8 mouse cellular contexts compared by ENCODE assay signal in the genomic region with DNA sequence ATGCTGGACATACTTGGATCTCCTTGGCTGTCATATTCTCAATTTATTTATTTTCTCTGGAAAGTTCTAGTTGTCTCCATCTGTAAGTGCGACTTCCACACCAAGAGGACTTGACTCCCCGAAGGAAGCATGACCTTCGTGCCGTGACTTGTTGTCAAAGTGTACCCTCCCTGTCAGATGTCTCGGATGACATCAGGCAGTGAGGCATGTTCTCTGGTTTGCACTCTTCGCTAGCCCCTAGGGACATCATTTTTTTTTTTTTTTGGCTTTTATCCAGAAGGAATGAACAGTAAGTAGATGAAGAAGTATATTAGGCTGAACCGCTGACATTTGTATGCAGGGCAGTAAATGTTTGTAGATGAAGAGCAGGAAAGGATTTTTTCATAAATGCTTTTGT.
DNase-seq lines count a peak whose midpoint lies in the region; ATAC-seq and TF ChIP-seq lines count a peak whose summit lies in the region.
"Had no signal": no experiment of that assay in that cellular context is flagged by ENCODE, and none has a peak within 500 bp of the region (broad histone marks: within the 10 kb centered on the region; RNA-seq: fewer than 3 reads in every experiment).

No protein-coding gene starts in this region.

- no peaks in the 10 kb centered on the region for H3K9me3 ChIP-seq in intestine, embryonic 14.5 days (ENCODE audit: control insufficient read depth, low read length)
- no peaks in the 10 kb centered on the region for H3K9me3 ChIP-seq in intestine, postnatal 0 days (ENCODE audit: control insufficient read depth)
- no peaks in the 10 kb centered on the region for H3K9me3 ChIP-seq in heart, embryonic 16.5 days (replicated peaks; ENCODE audit: control insufficient read depth, low read length)
- H3K9me3 ChIP-seq in limb, embryonic 10.5 days (replicated peaks), result no peaks in the 10 kb centered on the region
- H3K9me3 ChIP-seq in stomach, embryonic 15.5 days, result no peaks in the 10 kb centered on the region

- peaks cover 39% of the 10 kb centered on the region for H3K4me1 ChIP-seq in intestine, embryonic 14.5 days (replicated peaks; ENCODE audit: control insufficient read depth, insufficient read depth, low read length)
- H3K4me1 ChIP-seq in intestine, postnatal 0 days (replicated peaks; ENCODE audit: control insufficient read depth, insufficient read depth, low read length), result no peaks in the 10 kb centered on the region
- peaks cover 18% of the 10 kb centered on the region for H3K4me1 ChIP-seq in heart, embryonic 16.5 days (ENCODE audit: control insufficient read depth, insufficient read depth, low read length)
- H3K4me1 ChIP-seq in limb, embryonic 10.5 days, result peaks cover 60% of the 10 kb centered on the region
- H3K4me1 ChIP-seq in stomach, embryonic 15.5 days, result peaks cover 27% of the 10 kb centered on the region

- 24% methylated on average over 7 of the region's 7 CpGs for WGBS in intestine, embryonic 14.5 days
- 59% methylated on average over 7 of the region's 7 CpGs for WGBS in intestine, postnatal 0 days
- WGBS in heart, embryonic 16.5 days, result 52% methylated on average over 7 of the region's 7 CpGs
- 68% methylated on average over 7 of the region's 7 CpGs for WGBS in limb, embryonic 10.5 days
- 36% methylated on average over 7 of the region's 7 CpGs for WGBS in stomach, embryonic 15.5 days

- H3K9ac ChIP-seq in intestine, embryonic 14.5 days (ENCODE audit: low read length), result no peak overlapping the region
- no peak overlapping the region for H3K9ac ChIP-seq in intestine, postnatal 0 days (ENCODE audit: low read depth, low read length)
- no peak overlapping the region for H3K9ac ChIP-seq in heart, embryonic 16.5 days (ENCODE audit: low read length)
- H3K9ac ChIP-seq in stomach, embryonic 15.5 days, result no peak overlapping the region

- no peak overlapping the region for H3K4me2 ChIP-seq in intestine, embryonic 14.5 days (ENCODE audit: low read length)
- no peak overlapping the region for H3K4me2 ChIP-seq in intestine, postnatal 0 days (replicated peaks; ENCODE audit: low read depth)
- no peak overlapping the region for H3K4me2 ChIP-seq in heart, embryonic 16.5 days (ENCODE audit: low read depth, low read length)
- no peak overlapping the region for H3K4me2 ChIP-seq in stomach, embryonic 15.5 days

- ATAC-seq in intestine, embryonic 14.5 days (replicated peaks; ENCODE audit: low FRiP score, low TSS enrichment, low read depth), result 0 out of 2 replicates have a peak, but pooled peaks have one; percentile 24
- ATAC-seq in intestine, postnatal 0 days, result no peak
- no peak for ATAC-seq in heart, embryonic 16.5 days (replicated peaks; ENCODE audit: extremely low read depth, insufficient read depth, low FRiP score)
- no peak for ATAC-seq in stomach, embryonic 15.5 days (ENCODE audit: insufficient read depth, low FRiP score, low read depth)

- H3K27me3 ChIP-seq in intestine, embryonic 14.5 days (replicated peaks; ENCODE audit: control insufficient read depth, insufficient read depth, low read length), result no peaks in the 10 kb centered on the region
- H3K27me3 ChIP-seq in intestine, postnatal 0 days (replicated peaks; ENCODE audit: control insufficient read depth, insufficient read depth, low read length), result no peaks in the 10 kb centered on the region
- no peaks in the 10 kb centered on the region for H3K27me3 ChIP-seq in heart, embryonic 16.5 days (ENCODE audit: control insufficient read depth, insufficient read depth, low read length)
- H3K27me3 ChIP-seq in limb, embryonic 10.5 days (ENCODE audit: low read depth, poor library complexity, severe bottlenecking), result peaks cover 33% of the 10 kb centered on the region; the same call in 1 of the 2 replicates
- no peaks in the 10 kb centered on the region for H3K27me3 ChIP-seq in stomach, embryonic 15.5 days (replicated peaks)

- H3K4me3 ChIP-seq in intestine, embryonic 14.5 days (ENCODE audit: low read depth, low read length), result no peak overlapping the region
- no peak overlapping the region for H3K4me3 ChIP-seq in intestine, postnatal 0 days (ENCODE audit: low read depth, low read length)
- H3K4me3 ChIP-seq in heart, embryonic 16.5 days (ENCODE audit: low read length), result no peak overlapping the region
- no peak overlapping the region for H3K4me3 ChIP-seq in limb, embryonic 10.5 days
- H3K4me3 ChIP-seq in stomach, embryonic 15.5 days (replicated peaks), result no peak overlapping the region

- DNase-seq in intestine, embryonic 14.5 days (ENCODE audit: low spot score), result peak; percentile 69
- no peak for DNase-seq in limb, embryonic 10.5 days (ENCODE audit: low spot score)
- DNase-seq in layer of hippocampus, postnatal 14 days (ENCODE audit: low spot score in 2 of 2), result no peak
- DNase-seq in frontal cortex, postnatal 14 days (ENCODE audit: low spot score in 2 of 2), result no peak
- DNase-seq: gastrocnemius, postnatal 10 days had no signal

- no peaks in the 10 kb centered on the region for H3K36me3 ChIP-seq in intestine, embryonic 14.5 days (ENCODE audit: control insufficient read depth, insufficient read depth, low read length)
- H3K36me3 ChIP-seq in intestine, postnatal 0 days (ENCODE audit: control insufficient read depth, insufficient read depth), result no peaks in the 10 kb centered on the region
- no peaks in the 10 kb centered on the region for H3K36me3 ChIP-seq in heart, embryonic 16.5 days (ENCODE audit: control insufficient read depth, insufficient read depth)
- no peaks in the 10 kb centered on the region for H3K36me3 ChIP-seq in limb, embryonic 10.5 days
- no peaks in the 10 kb centered on the region for H3K36me3 ChIP-seq in stomach, embryonic 15.5 days

- peak overlapping the region; percentile 67 for H3K27ac ChIP-seq in intestine, embryonic 14.5 days (ENCODE audit: low read depth)
- H3K27ac ChIP-seq in intestine, postnatal 0 days (ENCODE audit: low read depth, low read length), result no peak overlapping the region
- H3K27ac ChIP-seq in heart, embryonic 16.5 days (ENCODE audit: low read length), result peak overlapping the region; percentile 71; the same call in 1 of the 2 replicates
- H3K27ac ChIP-seq in limb, embryonic 10.5 days, result 0 out of 2 replicates have a peak overlapping the region, but pooled peaks have one; percentile 59
- H3K27ac ChIP-seq in stomach, embryonic 15.5 days, result peak overlapping the region; percentile 72

- no peak for TF ChIP-seq CTCF in intestine, postnatal 0 days (IDR thresholded peaks at IDR 0.05; ENCODE audit: low read depth)
